Mouse (Mus musculus) G1E (cell line): ENCODE measurements at regions not wholly inside any gene's neighbourhood (a gene's known extent, or its start where the extent isn't known, plus 50 kb on each side); places are given as distances from the start of the nearest gene placed in this dataset.

Source experiments
- ATAC-seq: 2 replicates; pipeline ENCODE4 v1.8.0; 2016; ENCODE audit warnings: mild to moderate bottlenecking; ENCODE audit not compliant: insufficient number of reproducible peaks, poor library complexity, low FRiP score, severe bottlenecking; ENCODE audit errors: extremely low read depth
- DNase-seq: peaks from one replicate; pipeline ENCODE4 v3.0.0; 2012; ENCODE audit warnings: low spot score
- H3K27me3 ChIP-seq: 2 replicates; pipeline ENCODE4 v1.6.1; 2012; ENCODE audit warnings: mild to moderate bottlenecking, low read length, inconsistent platforms; ENCODE audit not compliant: insufficient read depth
- H3K36me3 ChIP-seq: replicated peaks from 2 replicates; pipeline ENCODE3; 2012; ENCODE audit warnings: mild to moderate bottlenecking, inconsistent platforms
- H3K4me1 ChIP-seq: 2 replicates; pipeline ENCODE4 v1.6.1; 2012; ENCODE audit warnings: low read depth, low read length, inconsistent platforms, mixed read lengths; ENCODE audit not compliant: insufficient read depth
- H3K4me3 ChIP-seq: 2 replicates; pipeline ENCODE4 v1.5.1; 2012; ENCODE audit warnings: low read depth, mild to moderate bottlenecking, inconsistent platforms, low read length, moderate library complexity, mixed read lengths
- H3K9me3 ChIP-seq: replicated peaks from 2 replicates; pipeline ENCODE4 v1.6.1; 2012; ENCODE audit warnings: inconsistent platforms
- CTCF ChIP-seq: IDR thresholded peaks from 2 replicates; pipeline ENCODE4 v1.5.1; 2012; ENCODE audit warnings: low read depth, low read length, inconsistent platforms, mixed read lengths
- GATA1 ChIP-seq: IDR thresholded peaks from 2 replicates; pipeline ENCODE4 v1.6.1; 2012; ENCODE audit warnings: borderline replicate concordance, low read length, inconsistent platforms, mixed read lengths
- GATA2 ChIP-seq: IDR thresholded peaks from 2 replicates; pipeline ENCODE4 v1.6.1; 2012; ENCODE audit warnings: low read depth, low read length, inconsistent platforms, borderline replicate concordance
- POLR2AphosphoS5 ChIP-seq: IDR thresholded peaks from 2 replicates; pipeline ENCODE4 v1.6.1; 2012; ENCODE audit warnings: low read depth, low read length, inconsistent platforms; ENCODE audit not compliant: insufficient replicate concordance
- TAL1 ChIP-seq: conservative IDR thresholded peaks from 2 replicates; pipeline ENCODE4 v1.6.1; 2012; ENCODE audit warnings: low read depth, low read length, inconsistent platforms, mixed read lengths

- Histone ChIP-seq H3K36me3 (no peaks in the 10 kb centered on the region), H3K27me3 (no peaks in the 10 kb centered on the region), H3K9me3 (peaks cover 2% of the 10 kb centered on the region; the same call in 1 of the 2 replicates), H3K4me3 (no peak overlapping the region), H3K4me1 (no peaks in the 10 kb centered on the region)
- ATAC-seq, result no peak
- no peak for DNase-seq
- TF ChIP-seq CTCF (no peak), TAL1 (no peak), GATA1 (no peak), POLR2AphosphoS5 (no peak), GATA2 (no peak)
Observed at GRCm38 (mm10) chr3:124501427-124501826, 75.6 kb upstream of the 1700006A11Rik start.

- Histone ChIP-seq H3K4me1 (no peaks in the 10 kb centered on the region), H3K4me3 (no peak overlapping the region), H3K27me3 (no peaks in the 10 kb centered on the region), H3K36me3 (no peaks in the 10 kb centered on the region), H3K9me3 (0 out of 2 replicates have a peak, but pooled peaks cover 3% of the 10 kb centered on the region)
- TF ChIP-seq POLR2AphosphoS5, result no peak
- TF ChIP-seq GATA1, result no peak
- TF ChIP-seq TAL1, result no peak
- no peak for TF ChIP-seq CTCF
- no peak for TF ChIP-seq GATA2
- no peak for DNase-seq
- peak; percentile 28; the same call in 1 of the 2 replicates for ATAC-seq
Observed at GRCm38 (mm10) chr3:124496072-124496471, 70.2 kb upstream of the 1700006A11Rik start.
